Mouse (Mus musculus): ENCODE measurements around the gene Cfap61.

GRCm38 (mm10) chr2:146008801-146009200, 74.2 kb downstream of the Cfap61 start:
- TF ChIP-seq CTCF (conservative IDR thresholded peaks at IDR 0.05; ENCODE audit: low read length) (no peak), POU5F1 (IDR thresholded peaks at IDR 0.05; ENCODE audit: borderline replicate concordance, low read length) (no peak), NANOG (IDR thresholded peaks at IDR 0.05; ENCODE audit: borderline replicate concordance, low read length) (no peak)

Measured in E14TG2a.4 (cell line).